Mouse (Mus musculus) liver, embryonic 11.5 days (tissue): Measurements from ENCODE around the gene F8a. TPM values are rescaled to one million over a fixed set of nuclear protein-coding genes. Genes with fewer than 3 reads are reported as not detected.
"Not testable (repeated sequence)": the region's sequence is repeated elsewhere in the genome, so short reads cannot be mapped to it uniquely, and the experiment has no call there.

Source experiments
- ATAC-seq: fragments of 200-750 bp; cut with Nextera tagmentation; replicated peaks from 2 replicates; pipeline ENCODE4 v1.8.0; 2017; ENCODE audit warnings: moderate number of reproducible peaks, mild to moderate bottlenecking, moderate TSS enrichment, moderate library complexity; ENCODE audit not compliant: low FRiP score
- DNase-seq: peaks from one replicate; pipeline ENCODE4 v3.0.0-alpha.2; 2017; ENCODE audit warnings: low spot score
- H3K27ac ChIP-seq: fragments of 300-500 bp; sonication (generic); 2 replicates; pipeline ENCODE4 v1.5.1; 2014; ENCODE audit warnings: mild to moderate bottlenecking, low read depth, low read length, control low read depth
- H3K27me3 ChIP-seq: fragments of 300-500 bp; sonication (generic); replicated peaks from 2 replicates; pipeline ENCODE4 v1.6.1; 2014; ENCODE audit warnings: low read length, mixed read lengths; ENCODE audit not compliant: control insufficient read depth, insufficient read depth
- H3K36me3 ChIP-seq: fragments of 300-500 bp; sonication (generic); 2 replicates; pipeline ENCODE4 v1.6.1; 2014; ENCODE audit warnings: mild to moderate bottlenecking, low read length, moderate library complexity, mixed read lengths; ENCODE audit not compliant: control insufficient read depth, insufficient read depth
- H3K4me1 ChIP-seq: fragments of 300-500 bp; sonication (generic); replicated peaks from 2 replicates; pipeline ENCODE4 v1.6.1; 2014; ENCODE audit warnings: low read length, mixed read lengths; ENCODE audit not compliant: control insufficient read depth, insufficient read depth
- H3K4me2 ChIP-seq: fragments of 300-500 bp; sonication (generic); 2 replicates; pipeline ENCODE4 v1.6.1; 2014; ENCODE audit warnings: mild to moderate bottlenecking, control low read depth, moderate library complexity
- H3K4me3 ChIP-seq: fragments of 300-500 bp; sonication (generic); 2 replicates; pipeline ENCODE4 v1.5.1; 2014; ENCODE audit warnings: low read depth, low read length, control low read depth
- H3K9ac ChIP-seq: fragments of 300-500 bp; sonication (generic); 2 replicates; pipeline ENCODE4 v1.6.1; 2014; ENCODE audit warnings: low read depth, low read length, control low read depth
- H3K9me3 ChIP-seq: fragments of 300-500 bp; sonication (generic); 2 replicates; pipeline ENCODE4 v1.6.1; 2016; ENCODE audit warnings: low read length, inconsistent platforms, mixed read lengths; ENCODE audit not compliant: control insufficient read depth
- WGBS: fragments of 180-500 bp; shearing (Covaris S2); extraction: QIAGEN DNeasy Blood & Tissue Kit; methylation state at CpG from one replicate; pipeline ENCODE4 v1.1.7; 2014; 5-methylcytosine and 5-hydroxymethylcytosine counted together
- polyA plus RNA-seq: library from polyadenylated mRNA; unstranded; fragments of >200 nt; fragmentation: Nextera tagmentation; extraction: Ambion mirVana; gene quantifications from 2 replicates; pipeline ENCODE4 v1.2.1, GENCODE M21; 2014

The F8a gene
- polyA plus RNA-seq = 6.2 and 6.5 TPM in 2 replicates

DNA sequence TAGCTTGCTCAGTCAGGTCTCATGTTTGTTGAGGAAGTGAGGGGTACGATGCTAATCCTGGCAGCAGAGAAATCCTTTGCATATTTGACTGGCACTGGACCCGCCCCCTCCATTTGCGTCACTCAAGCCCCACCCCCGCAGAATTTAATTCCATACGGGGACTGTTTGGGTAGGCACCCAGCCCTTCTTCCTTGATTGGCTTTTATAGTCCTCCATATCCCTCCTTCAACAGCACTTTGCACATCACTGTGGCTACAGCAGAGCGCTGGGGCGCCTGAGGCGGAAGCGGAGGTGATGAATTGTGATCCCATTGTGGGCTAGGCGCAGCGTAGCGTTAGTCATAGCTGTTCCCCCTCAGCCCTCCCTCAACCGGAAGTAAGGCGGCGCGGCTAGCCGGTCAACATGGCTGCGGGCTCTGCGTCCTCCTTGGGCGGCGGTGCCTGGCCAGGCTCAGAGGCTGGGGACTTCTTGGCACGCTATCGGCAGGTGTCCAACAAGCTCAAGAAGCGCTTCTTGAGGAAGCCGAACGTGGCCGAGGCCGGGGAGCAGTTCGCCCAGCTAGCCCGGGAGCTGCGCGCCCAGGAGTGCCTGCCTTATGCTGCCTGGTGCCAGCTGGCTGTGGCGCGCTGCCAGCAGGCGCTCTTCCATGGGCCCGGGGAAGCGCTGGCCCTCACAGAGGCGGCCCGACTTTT, at the start of gene F8a:
Gene F8a (plus strand): TSS at position 378 of the 692 bp plus-strand sequence.
- peaks cover 9% of the 10 kb centered on the region for H3K27me3 ChIP-seq
- H3K27ac ChIP-seq = peak within 1 kb of the TSS; percentile 48
- no peaks in the 10 kb centered on the region for H3K36me3 ChIP-seq
- peak; percentile 77 for DNase-seq
- 16% methylated on average over 39 of the region's 39 CpGs for WGBS
- peak within 1 kb of the TSS; percentile 72 for H3K9ac ChIP-seq
- H3K9me3 ChIP-seq = no peaks in the 10 kb centered on the region
- peak within 1 kb of the TSS; percentile 90 for H3K4me2 ChIP-seq
- peak within 1 kb of the TSS; percentile 66 for H3K4me3 ChIP-seq
- ATAC-seq = peak; percentile 95
- H3K4me1 ChIP-seq = peaks cover 3% of the 10 kb centered on the region; the same call in 1 of the 2 replicates

GRCm38 (mm10) chrX:73191934-73192333, 36.2 kb upstream of the F8a start, which contains the start of gene Xlr3b:
Xlr3b (plus strand) TSS chrX:73192207.
- DNase-seq, H3K4me1 ChIP-seq: not testable (repeated sequence)

DNA sequence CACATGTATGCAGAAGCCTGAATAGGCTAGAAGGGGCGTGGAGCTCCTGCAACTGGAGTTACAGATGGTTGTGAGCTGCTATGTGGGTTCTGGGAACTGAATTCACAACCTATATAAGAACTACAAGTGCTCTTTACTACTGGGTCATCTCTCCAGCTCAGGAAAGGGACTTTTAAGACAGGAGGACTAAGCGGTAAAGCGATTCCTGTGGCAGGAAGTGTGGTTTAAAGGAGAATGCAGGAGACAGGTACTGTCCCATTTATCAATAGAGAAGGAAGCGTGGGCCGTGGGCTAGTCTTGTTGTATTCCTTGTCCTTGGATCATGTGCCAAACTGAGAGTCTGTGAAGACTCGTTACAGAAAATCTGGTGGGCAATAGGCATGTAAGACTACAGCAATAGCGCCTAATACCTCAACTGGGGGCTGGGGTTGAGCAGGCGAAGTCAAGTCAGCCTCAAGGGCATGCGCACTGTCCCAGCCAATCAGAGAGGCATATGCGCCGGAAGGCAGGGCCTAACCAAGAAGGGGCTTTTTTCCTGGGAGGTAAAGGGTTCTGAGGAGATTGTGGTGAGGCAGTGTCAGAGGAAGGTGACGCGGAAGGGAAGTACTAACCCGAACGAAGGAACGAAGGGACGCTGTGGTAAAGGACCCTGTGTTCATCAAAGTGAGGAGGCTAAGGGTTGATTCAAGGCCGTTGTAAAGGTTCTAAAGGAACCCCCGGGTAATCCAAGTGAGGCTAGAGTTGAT, 14.1 kb upstream of the F8a start, which contains the start of gene Xlr4b:
Gene Xlr4b (plus strand): TSS at position 515 of the 746 bp plus-strand sequence.
- H3K36me3 ChIP-seq, H3K4me3 ChIP-seq: not testable (repeated sequence)

More at GRCm38 (mm10) chrX:73191934-73192333, 36.2 kb upstream of the F8a start, which contains the start of gene Xlr3b:
- H3K36me3 ChIP-seq, H3K4me2 ChIP-seq, H3K27ac ChIP-seq, ATAC-seq, H3K9me3 ChIP-seq, H3K9ac ChIP-seq, H3K27me3 ChIP-seq, H3K4me3 ChIP-seq: not testable (repeated sequence)
- 77% methylated on average over 12 of the region's 12 CpGs for WGBS

GRCm38 (mm10) chrX:73225365-73225764, 2.7 kb upstream of the F8a start:
- no peak for DNase-seq
- Histone ChIP-seq H3K27ac (no peak overlapping the region), H3K4me2 (no peak overlapping the region), H3K4me1 (peaks cover 3% of the 10 kb centered on the region; the same call in 1 of the 2 replicates), H3K9ac (no peak overlapping the region), H3K27me3 (peaks cover 9% of the 10 kb centered on the region), H3K4me3 (no peak overlapping the region), H3K36me3 (no peaks in the 10 kb centered on the region), H3K9me3 (no peaks in the 10 kb centered on the region)
- no peak for ATAC-seq
- WGBS = 36% methylated on average over 1 of the region's 1 CpGs

More for the DNA sequence above, 14.1 kb upstream of the F8a start, which contains the start of gene Xlr4b:
- not testable (repeated sequence) for H3K4me1 ChIP-seq, H3K9me3 ChIP-seq, ATAC-seq, H3K27ac ChIP-seq, H3K4me2 ChIP-seq, H3K27me3 ChIP-seq, DNase-seq, H3K9ac ChIP-seq
- 59% methylated on average over 12 of the region's 19 CpGs for WGBS

GRCm38 (mm10) chrX:73228606-73229214, 619 bp downstream of the F8a start:
- H3K9me3 ChIP-seq = no peaks in the 10 kb centered on the region

DNA sequence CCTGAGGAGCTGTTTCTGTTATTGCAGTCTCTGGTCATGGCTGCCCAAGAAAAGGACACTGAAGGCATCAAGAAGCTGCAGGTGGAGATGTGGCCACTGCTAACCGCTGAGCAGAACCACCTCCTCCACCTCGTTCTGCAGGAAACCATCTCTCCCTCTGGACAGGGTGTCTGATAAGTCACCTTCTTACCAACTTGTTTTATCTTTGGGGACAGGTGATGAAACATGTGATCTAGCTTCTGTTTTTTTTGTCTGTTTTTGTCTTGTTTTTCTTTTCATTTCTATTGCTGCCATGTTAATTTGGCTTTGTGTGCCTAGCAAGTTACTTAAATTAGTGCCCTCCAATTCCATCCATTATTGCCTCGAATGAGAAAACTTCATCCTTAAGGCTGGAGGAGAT, 1.2 kb downstream of the F8a start:
- H3K4me2 ChIP-seq = peak overlapping the region; percentile 90
- DNase-seq = no peak
- H3K4me3 ChIP-seq = peak overlapping the region; percentile 66
- no peak overlapping the region for H3K9ac ChIP-seq
- 32% methylated on average over 3 of the region's 3 CpGs for WGBS
- H3K4me1 ChIP-seq = peaks cover 3% of the 10 kb centered on the region; the same call in 1 of the 2 replicates
- no peaks in the 10 kb centered on the region for H3K9me3 ChIP-seq
- no peaks in the 10 kb centered on the region for H3K36me3 ChIP-seq
- peaks cover 9% of the 10 kb centered on the region for H3K27me3 ChIP-seq
- ATAC-seq = no peak
- H3K27ac ChIP-seq = no peak overlapping the region

More at GRCm38 (mm10) chrX:73228606-73229214, 619 bp downstream of the F8a start:
- WGBS = 9% methylated on average over 51 of the region's 51 CpGs
- peak overlapping the region; percentile 90 for H3K4me2 ChIP-seq
- peak; percentile 72 for ATAC-seq
- H3K27me3 ChIP-seq = peaks cover 9% of the 10 kb centered on the region
- H3K27ac ChIP-seq = peak overlapping the region; percentile 48
- DNase-seq = peak; percentile 41
- peak overlapping the region; percentile 72 for H3K9ac ChIP-seq
- H3K36me3 ChIP-seq = no peaks in the 10 kb centered on the region
- H3K4me1 ChIP-seq = peaks cover 3% of the 10 kb centered on the region; the same call in 1 of the 2 replicates
- peak overlapping the region; percentile 66 for H3K4me3 ChIP-seq

DNA sequence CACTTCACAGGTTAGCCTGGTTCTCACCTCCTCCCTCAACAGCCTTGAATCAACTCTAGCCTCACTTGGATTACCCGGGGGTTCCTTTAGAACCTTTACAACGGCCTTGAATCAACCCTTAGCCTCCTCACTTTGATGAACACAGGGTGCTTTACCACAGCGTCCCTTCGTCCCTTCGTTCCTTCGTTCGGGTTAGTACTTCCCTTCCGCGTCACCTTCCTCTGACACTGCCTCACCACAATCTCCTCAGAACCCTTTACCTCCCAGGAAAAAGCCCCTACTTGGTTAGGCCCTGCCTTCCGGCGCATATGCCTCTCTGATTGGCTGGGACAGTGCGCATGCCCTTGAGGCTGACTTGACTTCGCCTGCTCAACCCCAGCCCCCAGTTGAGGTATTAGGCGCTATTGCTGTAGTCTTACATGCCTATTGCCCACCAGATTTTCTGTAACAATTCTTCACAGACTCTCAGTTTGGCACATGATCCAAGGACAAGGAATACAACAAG, 14.8 kb downstream of the F8a start, which contains the start of gene Xlr4c:
Gene Xlr4c (minus strand): TSS at position 310 of the 505 bp plus-strand sequence.
- 73% methylated on average over 11 of the region's 14 CpGs for WGBS
- H3K9me3 ChIP-seq, DNase-seq, H3K4me1 ChIP-seq, H3K9ac ChIP-seq, H3K36me3 ChIP-seq, H3K4me3 ChIP-seq, ATAC-seq, H3K4me2 ChIP-seq, H3K27me3 ChIP-seq, H3K27ac ChIP-seq: not testable (repeated sequence)

GRCm38 (mm10) chrX:73262428-73262827, 34.3 kb downstream of the F8a start:
- not testable (repeated sequence) for H3K9ac ChIP-seq, ATAC-seq, H3K9me3 ChIP-seq, H3K4me1 ChIP-seq, H3K27me3 ChIP-seq, H3K4me2 ChIP-seq, DNase-seq, H3K36me3 ChIP-seq, H3K4me3 ChIP-seq, H3K27ac ChIP-seq
- WGBS = 96% methylated on average over 1 of the region's 2 CpGs
